Mouse (Mus musculus) mouse embryonic stem cell (cell line): ENCODE measurements around the gene Dixdc1.

Experiments
- in situ Hi-C, 2 experiments: fragments of 300-500 bp; cut with MboI; formaldehyde crosslinking; loops; 1 replicate in 1 of 2; 3 replicates in 1 of 2; pipeline ENCODE4 v1.14.3; 2019 to 2020; ENCODE audit warnings: low sequenced_read_pairs in 2 of 2, low pct_unique_long_range_greater_than_20kb in 1 of 2, mixed read lengths in 1 of 2; ENCODE audit not compliant: unreplicated experiment in 1 of 2

The Dixdc1 gene

GRCm38 (mm10) chr9:50750706-50751105, 11.4 kb upstream of the Dixdc1 start:
- in situ Hi-C loops: no loop called here

GRCm38 (mm10) chr9:50746214-50746677, 6.9 kb upstream of the Dixdc1 start, which contains the start of gene 2310030G06Rik:
2310030G06Rik (minus strand) TSS chr9:50746536.
- in situ Hi-C loops: no loop called here

GRCm38 (mm10) chr9:50745806-50746205, 6.5 kb upstream of the Dixdc1 start:
- in situ Hi-C loops: no loop called here

- in situ Hi-C loops: no loop called here
Observed at GRCm38 (mm10) chr9:50742744-50743143, 3.4 kb upstream of the Dixdc1 start.

- in situ Hi-C loops: no loop called here
Observed at GRCm38 (mm10) chr9:50742261-50742660, 2.9 kb upstream of the Dixdc1 start.

- in situ Hi-C loops: no loop called here
Observed at GRCm38 (mm10) chr9:50740867-50741784, 1.8 kb upstream of the Dixdc1 start.

GRCm38 (mm10) chr9:50734989-50735388, 4.3 kb downstream of the Dixdc1 start:
- in situ Hi-C loops: no loop called here

- in situ Hi-C loops: no loop called here
Observed at GRCm38 (mm10) chr9:50732560-50732959, 6.8 kb downstream of the Dixdc1 start.

- in situ Hi-C loops: no loop called here
Observed at GRCm38 (mm10) chr9:50729600-50729999, 9.7 kb downstream of the Dixdc1 start.

- in situ Hi-C loops: no loop called here
Observed at GRCm38 (mm10) chr9:50727925-50728651, 11.2 kb downstream of the Dixdc1 start.

GRCm38 (mm10) chr9:50727171-50727924, 12.0 kb downstream of the Dixdc1 start:
- in situ Hi-C loops: no loop called here

- in situ Hi-C loops: no loop called here
Observed at GRCm38 (mm10) chr9:50725921-50726590, 13.3 kb downstream of the Dixdc1 start.

GRCm38 (mm10) chr9:50724661-50725330, 14.5 kb downstream of the Dixdc1 start:
- in situ Hi-C loops: no loop called here

- in situ Hi-C loops: no loop called here
Observed at GRCm38 (mm10) chr9:50724147-50724546, 15.2 kb downstream of the Dixdc1 start.

GRCm38 (mm10) chr9:50723406-50723805, 15.9 kb downstream of the Dixdc1 start:
- in situ Hi-C loops: no loop called here

GRCm38 (mm10) chr9:50722451-50722911, 16.8 kb downstream of the Dixdc1 start:
- in situ Hi-C loops: no loop called here

- in situ Hi-C loops: no loop called here
Observed at GRCm38 (mm10) chr9:50721061-50721460, 18.3 kb downstream of the Dixdc1 start.

- in situ Hi-C loops: no loop called here
Observed at GRCm38 (mm10) chr9:50718878-50719277, 20.4 kb downstream of the Dixdc1 start.
